Mouse (Mus musculus) ES-Bruce4 (cell line): Measurements from ENCODE around the gene Abhd5. TPM values are rescaled to one million over a fixed set of nuclear protein-coding genes. Genes with fewer than 3 reads are reported as not detected.

Experiments
- H3K27ac ChIP-seq: 2 replicates; pipeline ENCODE4 v1.5.1; 2012; ENCODE audit warnings: low read length, inconsistent platforms; ENCODE audit not compliant: insufficient read depth
- H3K27me3 ChIP-seq: 2 replicates; pipeline ENCODE4 v1.6.1; 2012; ENCODE audit warnings: mild to moderate bottlenecking, low read length, inconsistent platforms; ENCODE audit not compliant: control insufficient read depth, poor library complexity, insufficient read depth, severe bottlenecking
- H3K36me3 ChIP-seq: 2 replicates; pipeline ENCODE4 v1.6.1; 2012; ENCODE audit warnings: inconsistent platforms, mild to moderate bottlenecking, low read length, moderate library complexity; ENCODE audit not compliant: control insufficient read depth, poor library complexity, insufficient read depth, severe bottlenecking
- H3K4me1 ChIP-seq: one replicate; pipeline ENCODE4 v1.8.1; 2011; ENCODE audit warnings: low read length; ENCODE audit not compliant: control insufficient read depth, insufficient read depth
- H3K4me3 ChIP-seq: 2 replicates; pipeline ENCODE4 v1.5.1; 2011; ENCODE audit warnings: low read depth, mild to moderate bottlenecking, low read length
- H3K9ac ChIP-seq: 2 replicates; pipeline ENCODE4 v1.6.1; 2012; ENCODE audit warnings: low read depth, mild to moderate bottlenecking, inconsistent platforms; ENCODE audit not compliant: poor library complexity, severe bottlenecking
- H3K9me3 ChIP-seq: replicated peaks from 2 replicates; pipeline ENCODE4 v1.6.1; 2012; ENCODE audit warnings: mild to moderate bottlenecking, low read length, inconsistent platforms; ENCODE audit not compliant: control insufficient read depth, poor library complexity, insufficient read depth, severe bottlenecking
- CTCF ChIP-seq: IDR thresholded peaks from one replicate; pipeline ENCODE4 v1.8.1; 2011; ENCODE audit warnings: low read depth, low read length
- EP300 ChIP-seq: IDR thresholded peaks from 2 replicates; pipeline ENCODE4 v1.6.1; 2011; ENCODE audit warnings: low read depth, low read length; ENCODE audit not compliant: insufficient read depth
- POLR2A ChIP-seq: IDR thresholded peaks from one replicate; pipeline ENCODE4 v1.8.1; 2011; ENCODE audit warnings: low read length; ENCODE audit not compliant: insufficient read depth
- polyA plus RNA-seq: library from polyadenylated mRNA; stranded (reverse); fragments of >200 nt; gene quantifications from 2 replicates; pipeline ENCODE4 v1.2.4, GENCODE M21; 2011; ENCODE audit warnings: low read depth; ENCODE audit not compliant: missing spikeins, insufficient read depth, insufficient read length

Abhd5 gene
- polyA plus RNA-seq, 1 experiment = 28.4 TPM

GRCm38 (mm10) chr9:122349286-122349685 is 2.1 kb upstream of the Abhd5 start:
- peaks cover 3% of the 10 kb centered on the region; the same call in 1 of the 2 replicates for H3K27me3 ChIP-seq
- H3K9ac ChIP-seq = no peak overlapping the region
- no peaks in the 10 kb centered on the region for H3K9me3 ChIP-seq
- H3K27ac ChIP-seq = no peak overlapping the region
- TF ChIP-seq CTCF (no peak), POLR2A (no peak), EP300 (no peak)
- no peaks in the 10 kb centered on the region for H3K4me1 ChIP-seq
- no peak overlapping the region for H3K4me3 ChIP-seq
- H3K36me3 ChIP-seq = no peaks in the 10 kb centered on the region

- Histone ChIP-seq H3K4me3 (peak overlapping the region; percentile 81; the same call in 1 of the 2 replicates), H3K4me1 (no peaks in the 10 kb centered on the region), H3K9ac (peak overlapping the region; percentile 78; the same call in 1 of the 2 replicates), H3K27me3 (peaks cover 3% of the 10 kb centered on the region; the same call in 1 of the 2 replicates), H3K9me3 (no peaks in the 10 kb centered on the region), H3K36me3 (no peaks in the 10 kb centered on the region), H3K27ac (no peak overlapping the region)
- no peak for TF ChIP-seq EP300
- TF ChIP-seq POLR2A = no peak
- TF ChIP-seq CTCF = no peak
Observed at GRCm38 (mm10) chr9:122350396-122351130, 845 bp upstream of the Abhd5 start.

- Histone ChIP-seq H3K4me1 (no peaks in the 10 kb centered on the region), H3K36me3 (no peaks in the 10 kb centered on the region), H3K27ac (no peak overlapping the region), H3K27me3 (0 out of 2 replicates have a peak, but pooled peaks cover 3% of the 10 kb centered on the region), H3K9me3 (no peaks in the 10 kb centered on the region), H3K9ac (peak overlapping the region; percentile 78), H3K4me3 (peak overlapping the region; percentile 64)
- TF ChIP-seq EP300 = no peak
- TF ChIP-seq POLR2A = no peak
- TF ChIP-seq CTCF = no peak
Observed at GRCm38 (mm10) chr9:122352025-122352392, 601 bp downstream of the Abhd5 start.

- TF ChIP-seq POLR2A (no peak), EP300 (no peak), CTCF (no peak)
- H3K27ac ChIP-seq = no peak overlapping the region
- no peaks in the 10 kb centered on the region for H3K9me3 ChIP-seq
- no peak overlapping the region for H3K9ac ChIP-seq
- 0 out of 2 replicates have a peak, but pooled peaks cover 3% of the 10 kb centered on the region for H3K27me3 ChIP-seq
- no peak overlapping the region for H3K4me3 ChIP-seq
- H3K36me3 ChIP-seq = no peaks in the 10 kb centered on the region
- no peaks in the 10 kb centered on the region for H3K4me1 ChIP-seq
Observed at GRCm38 (mm10) chr9:122352911-122353310, 1.5 kb downstream of the Abhd5 start.

GRCm38 (mm10) chr9:122354240-122354639 is 2.8 kb downstream of the Abhd5 start:
- no peak overlapping the region for H3K9ac ChIP-seq
- H3K4me1 ChIP-seq = no peaks in the 10 kb centered on the region
- H3K9me3 ChIP-seq = no peaks in the 10 kb centered on the region
- no peaks in the 10 kb centered on the region for H3K36me3 ChIP-seq
- H3K27ac ChIP-seq = no peak overlapping the region
- no peak overlapping the region for H3K4me3 ChIP-seq
- TF ChIP-seq EP300 (no peak), POLR2A (no peak), CTCF (no peak)
- 0 out of 2 replicates have a peak, but pooled peaks cover 3% of the 10 kb centered on the region for H3K27me3 ChIP-seq

- no peaks in the 10 kb centered on the region for H3K9me3 ChIP-seq
- TF ChIP-seq POLR2A (no peak), EP300 (no peak), CTCF (no peak)
- H3K27me3 ChIP-seq = no peaks in the 10 kb centered on the region
- no peak overlapping the region for H3K4me3 ChIP-seq
- H3K27ac ChIP-seq = no peak overlapping the region
- H3K4me1 ChIP-seq = no peaks in the 10 kb centered on the region
- no peaks in the 10 kb centered on the region for H3K36me3 ChIP-seq
- H3K9ac ChIP-seq = no peak overlapping the region
Observed at GRCm38 (mm10) chr9:122357073-122357472, 5.7 kb downstream of the Abhd5 start.
